47 mouse cellular contexts compared by ENCODE assay signal in the genomic region with DNA sequence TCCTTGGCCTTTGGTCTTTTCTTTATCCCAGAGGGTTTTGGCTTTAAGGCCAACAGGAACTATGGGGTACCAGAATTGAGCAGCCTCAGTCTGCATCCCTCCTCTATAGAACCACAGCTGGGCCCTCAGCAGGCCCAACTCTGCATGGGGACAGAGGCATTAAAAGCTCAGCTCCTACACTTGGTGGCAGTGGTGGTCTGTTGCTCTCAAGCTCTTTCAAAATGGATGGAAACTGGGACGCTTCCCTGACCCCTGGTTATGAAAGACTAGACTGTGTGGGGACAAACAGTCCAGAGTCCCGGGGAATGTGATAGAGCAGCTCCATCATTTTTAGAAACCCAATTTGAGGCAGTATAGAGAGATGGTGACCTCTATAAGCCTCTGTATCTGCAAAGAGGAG. TPM values are rescaled to one million over a fixed set of nuclear protein-coding genes. Genes with fewer than 3 reads are reported as not detected.
"Had no signal": no experiment of that assay in that cellular context is flagged by ENCODE, and none has a peak within 500 bp of the region (broad histone marks: within the 10 kb centered on the region; RNA-seq: fewer than 3 reads in every experiment).

No protein-coding gene starts in this region.

- DNase-seq: left cerebral cortex, postnatal 4 days; liver; liver, embryonic 13.5 days; lung, adult 18-20 months; lung, adult 2 months; lung, embryonic 14.5 days; lung, postnatal 10 days; lung, postnatal 14 days; lung, postnatal 36 days; lung, postnatal 4 days; midbrain, embryonic 14.5 days had no signal

- H3K9ac ChIP-seq: limb, embryonic 12.5 days; limb, embryonic 13.5 days; limb, embryonic 15.5 days; liver, embryonic 13.5 days; liver, embryonic 14.5 days; liver, embryonic 15.5 days; lung, embryonic 14.5 days; lung, embryonic 15.5 days; midbrain, embryonic 12.5 days; midbrain, embryonic 13.5 days; midbrain, embryonic 15.5 days; neural tube, embryonic 12.5 days had no signal

- H3K4me3 ChIP-seq: left cerebral cortex, adult 2 months; limb, embryonic 10.5 days; limb, embryonic 12.5 days; limb, embryonic 13.5 days; limb, embryonic 15.5 days; liver, embryonic 13.5 days; liver, embryonic 15.5 days; lung, embryonic 15.5 days; megakaryocyte, embryonic 14.5 days; midbrain, embryonic 10.5 days; midbrain, embryonic 12.5 days; midbrain, embryonic 13.5 days; midbrain, embryonic 15.5 days; myocyte; neural tube, embryonic 12.5 days had no signal

- H3K4me2 ChIP-seq: limb, embryonic 12.5 days; limb, embryonic 13.5 days; limb, embryonic 15.5 days; liver, embryonic 11.5 days; liver, embryonic 13.5 days; liver, embryonic 15.5 days; lung, embryonic 14.5 days; lung, embryonic 15.5 days; midbrain, embryonic 11.5 days; midbrain, embryonic 12.5 days; midbrain, embryonic 13.5 days; midbrain, embryonic 15.5 days; neural tube, embryonic 12.5 days had no signal

- H3K9me3 ChIP-seq: limb, embryonic 10.5 days; limb, embryonic 12.5 days; limb, embryonic 13.5 days; limb, embryonic 15.5 days; liver, embryonic 13.5 days; liver, embryonic 15.5 days; lung, embryonic 15.5 days; midbrain, embryonic 10.5 days; midbrain, embryonic 15.5 days had no signal

- ATAC-seq: lung, postnatal 0 days; midbrain, embryonic 13.5 days; midbrain, embryonic 15.5 days; midbrain, embryonic 16.5 days had no signal

- H3K36me3 ChIP-seq: limb, embryonic 10.5 days; limb, embryonic 12.5 days; limb, embryonic 13.5 days; limb, embryonic 15.5 days; liver, embryonic 13.5 days; liver, embryonic 15.5 days; lung, embryonic 15.5 days; midbrain, embryonic 10.5 days; midbrain, embryonic 12.5 days; midbrain, embryonic 13.5 days; midbrain, embryonic 15.5 days; neural tube, embryonic 12.5 days had no signal

- H3K4me1 ChIP-seq: midbrain, embryonic 15.5 days; neural tube, embryonic 12.5 days had no signal

- H3K27me3 ChIP-seq: limb, embryonic 13.5 days; limb, embryonic 15.5 days; liver, embryonic 13.5 days; liver, embryonic 15.5 days; lung, embryonic 15.5 days; midbrain, embryonic 12.5 days; midbrain, embryonic 13.5 days; midbrain, embryonic 15.5 days; neural tube, embryonic 12.5 days had no signal

- H3K27ac ChIP-seq: left cerebral cortex, adult 2 months; limb, embryonic 10.5 days; limb, embryonic 12.5 days; limb, embryonic 13.5 days; limb, embryonic 15.5 days; liver, embryonic 13.5 days; liver, embryonic 14.5 days; liver, embryonic 15.5 days; lung, embryonic 15.5 days; macrophage; midbrain, embryonic 10.5 days; midbrain, embryonic 12.5 days; midbrain, embryonic 13.5 days; midbrain, embryonic 15.5 days; neural tube, embryonic 12.5 days had no signal

RNA-seq across cellular contexts. Expression of gene Rho, which starts 6.5 kb away (rescaled TPM):
- total RNA-seq: liver, adult 2 months; megakaryocyte-erythroid progenitor cell, adult 5-6 weeks; monocyte, adult 5-6 weeks had no signal
- polyA plus RNA-seq: liver, embryonic 11.5 days; liver, embryonic 13.5 days; liver, embryonic 15.5 days; liver, embryonic 16.5 days; macrophage; midbrain, embryonic 11.5 days; midbrain, embryonic 12.5 days; neural tube, embryonic 11.5 days had no signal

RNA-seq across cellular contexts. Expression of gene H1foo, which starts 6.7 kb away (rescaled TPM):
- total RNA-seq: left cerebral cortex, adult 2 months; left cerebral cortex, adult 8-10 months; left cerebral cortex, postnatal 10 days; left cerebral cortex, postnatal 14 days; left cerebral cortex, postnatal 25 days; left cerebral cortex, postnatal 36 days; left cerebral cortex, postnatal 4 days; liver, adult 2 months; megakaryocyte progenitor cell, adult 5-6 weeks; megakaryocyte, adult 5-6 weeks; megakaryocyte-erythroid progenitor cell, adult 5-6 weeks; midbrain, postnatal 0 days; monocyte, adult 5-6 weeks had no signal
- polyA plus RNA-seq: limb, embryonic 10.5 days; limb, embryonic 11.5 days; limb, embryonic 12.5 days; limb, embryonic 13.5 days; limb, embryonic 14.5 days; limb, embryonic 15.5 days; liver, adult 2 months; liver, embryonic 11.5 days; liver, embryonic 13.5 days; liver, embryonic 14.5 days; liver, embryonic 15.5 days; liver, embryonic 16.5 days; lung, adult 2 months; lung, embryonic 14.5 days; lung, embryonic 15.5 days; lung, embryonic 16.5 days; lung, postnatal 0 days; macrophage; midbrain, embryonic 10.5 days; midbrain, embryonic 11.5 days; midbrain, embryonic 12.5 days; midbrain, embryonic 13.5 days; midbrain, embryonic 14.5 days; midbrain, embryonic 15.5 days; midbrain, embryonic 16.5 days; midbrain, postnatal 0 days; myocyte; neural tube, embryonic 11.5 days; neural tube, embryonic 12.5 days had no signal
